Mouse (Mus musculus): Measurements from ENCODE around the gene Ttc39a.

DNA sequence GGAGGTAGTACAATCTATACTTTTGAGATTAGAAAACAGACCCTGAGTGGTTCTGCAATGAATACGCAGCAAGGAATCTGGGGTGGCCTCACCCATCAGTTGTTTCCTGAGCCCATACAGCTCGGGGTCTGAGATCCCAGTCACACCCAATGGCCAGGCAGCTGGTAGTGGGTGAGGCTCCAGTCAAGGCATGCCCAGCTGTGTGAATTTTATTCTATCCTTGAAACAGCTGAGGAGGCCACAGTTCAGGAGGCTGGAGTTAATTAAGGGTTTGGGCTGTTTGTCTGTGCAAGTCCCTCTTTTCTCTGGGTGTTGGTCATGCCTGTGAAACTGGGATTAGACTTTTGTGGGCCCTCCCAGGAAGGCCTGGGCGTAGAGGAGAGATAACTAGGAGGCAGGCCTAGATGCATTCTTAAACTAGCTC lies 33.4 kb downstream of the Ttc39a start:
- TF ChIP-seq CTCF (IDR thresholded peaks at IDR 0.05; ENCODE audit: control insufficient read depth, insufficient read depth, insufficient read length) (no peak), MYOG (IDR thresholded peaks at IDR 0.05; ENCODE audit: control insufficient read depth, extremely low read depth, insufficient read length) (no peak), MAX (IDR thresholded peaks at IDR 0.05) (no peak), FOSL1 (IDR thresholded peaks at IDR 0.05; ENCODE audit: insufficient read depth, low read length, poor library complexity, severe bottlenecking) (no peak)

Data from C2C12 (cell line).